Mouse (Mus musculus): ENCODE data around the gene BC107364. TPM values are rescaled to one million over a fixed set of nuclear protein-coding genes. Genes with fewer than 3 reads are reported as not detected.
"Not testable (repeated sequence)": the region's sequence is repeated elsewhere in the genome, so short reads cannot be mapped to it uniquely, and the experiment has no call there.

Gene BC107364
- total RNA-seq, 1 experiment from 2014 or later = not detected

- peak; percentile 64 for ATAC-seq (ENCODE audit: extremely low read depth, insufficient number of reproducible peaks, low FRiP score, poor library complexity, severe bottlenecking)
These were observed 34.9 kb upstream of the BC107364 start for GRCm38 (mm10) chr3:96486828-96487559.

GRCm38 (mm10) chr3:96486064-96486827 is 34.1 kb upstream of the BC107364 start:
- peak; percentile 34 for ATAC-seq (ENCODE audit: extremely low read depth, insufficient number of reproducible peaks, low FRiP score, poor library complexity, severe bottlenecking)

DNA sequence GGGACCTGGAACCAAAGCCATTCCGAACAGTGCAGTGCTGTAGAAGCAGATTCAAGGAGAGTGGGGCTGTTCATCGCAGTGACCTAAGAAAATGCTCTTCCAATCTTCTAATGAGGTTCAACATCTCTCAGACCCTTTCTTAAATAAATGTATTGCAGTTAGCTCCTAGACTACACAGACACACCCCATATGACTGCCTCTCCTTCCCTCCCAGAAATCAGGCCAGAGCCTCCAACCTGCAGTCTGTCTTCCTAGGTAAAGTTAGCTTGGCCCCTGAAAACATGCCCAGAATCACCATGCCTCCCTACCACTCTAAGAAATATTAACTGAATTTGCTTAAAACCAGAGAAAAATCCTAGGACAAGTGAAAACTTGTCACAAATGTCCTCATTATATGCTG is 33.3 kb upstream of the BC107364 start:
- ATAC-seq (ENCODE audit: extremely low read depth, insufficient number of reproducible peaks, low FRiP score, poor library complexity, severe bottlenecking) = no peak

GRCm38 (mm10) chr3:96484921-96485320 is 32.8 kb upstream of the BC107364 start:
- ATAC-seq (ENCODE audit: extremely low read depth, insufficient number of reproducible peaks, low FRiP score, poor library complexity, severe bottlenecking) = no peak

GRCm38 (mm10) chr3:96483946-96484345 is 31.8 kb upstream of the BC107364 start:
- no peak for ATAC-seq (ENCODE audit: extremely low read depth, insufficient number of reproducible peaks, low FRiP score, poor library complexity, severe bottlenecking)

GRCm38 (mm10) chr3:96483044-96483443 is 30.9 kb upstream of the BC107364 start:
- ATAC-seq (ENCODE audit: extremely low read depth, insufficient number of reproducible peaks, low FRiP score, poor library complexity, severe bottlenecking) = not testable (repeated sequence)

GRCm38 (mm10) chr3:96482451-96482850 is 30.3 kb upstream of the BC107364 start:
- no peak for ATAC-seq (ENCODE audit: extremely low read depth, insufficient number of reproducible peaks, low FRiP score, poor library complexity, severe bottlenecking)

DNA sequence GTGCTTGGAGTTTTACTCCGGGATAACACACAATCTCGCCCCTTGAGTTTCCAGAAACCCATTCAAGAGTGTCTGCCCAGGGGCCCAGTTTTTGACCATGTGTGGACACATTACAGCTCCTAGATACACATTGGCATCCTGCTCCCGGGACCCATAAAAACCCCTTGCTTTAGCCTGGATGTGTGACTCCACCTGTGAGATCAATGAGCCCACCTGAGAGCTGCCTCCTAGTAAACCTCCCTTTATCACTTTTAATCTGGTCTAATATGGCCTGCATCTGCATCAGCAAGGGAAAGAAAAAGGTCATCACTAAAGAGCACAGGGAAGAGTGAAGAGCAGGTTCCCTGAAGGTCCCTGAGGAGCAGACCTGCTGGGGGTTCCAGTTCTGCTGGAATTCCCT is 29.8 kb upstream of the BC107364 start:
- ATAC-seq (ENCODE audit: extremely low read depth, insufficient number of reproducible peaks, low FRiP score, poor library complexity, severe bottlenecking) = no peak

- no peak for ATAC-seq (ENCODE audit: extremely low read depth, insufficient number of reproducible peaks, low FRiP score, poor library complexity, severe bottlenecking)
These were observed 28.7 kb upstream of the BC107364 start for GRCm38 (mm10) chr3:96480684-96481270.

DNA sequence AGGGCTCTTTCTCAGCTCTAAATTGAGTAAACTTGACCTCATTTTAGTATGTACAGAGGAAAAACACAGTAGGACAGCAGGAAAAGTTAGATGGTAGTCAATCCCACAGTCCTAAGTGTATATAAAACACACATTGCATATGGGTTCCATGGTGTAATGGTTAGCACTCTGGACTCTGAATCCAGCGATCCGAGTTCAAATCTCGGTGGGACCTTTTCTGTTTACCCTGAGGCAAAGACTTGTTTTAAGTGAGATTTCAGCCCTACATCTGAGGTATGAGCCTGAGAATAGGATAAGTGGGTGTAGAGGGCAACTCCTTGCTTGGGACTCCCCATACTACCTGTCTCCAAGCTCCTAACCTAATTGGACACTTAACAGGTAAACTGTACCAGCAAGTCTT is 27.1 kb upstream of the BC107364 start:
- ATAC-seq (ENCODE audit: extremely low read depth, insufficient number of reproducible peaks, low FRiP score, poor library complexity, severe bottlenecking) = no peak

DNA sequence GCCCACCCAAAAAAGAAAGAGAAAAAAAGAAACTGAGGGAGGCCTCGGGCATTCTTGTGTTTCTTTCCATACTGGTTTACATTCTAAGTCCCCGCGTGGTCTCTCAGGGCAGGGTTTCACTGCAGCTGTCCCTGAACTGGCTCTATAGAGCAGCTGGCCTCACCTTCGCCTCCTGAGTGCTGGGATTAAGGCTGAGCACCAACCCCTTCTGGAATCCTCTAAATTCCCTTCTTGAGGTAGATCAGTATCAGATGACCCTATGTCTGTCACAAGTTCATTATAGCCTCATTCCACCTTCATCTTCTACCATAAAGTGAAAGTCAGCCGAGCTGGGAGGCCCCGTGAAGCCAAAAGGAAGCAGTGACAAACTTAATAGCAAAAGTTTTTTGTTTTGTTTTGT is 25.5 kb upstream of the BC107364 start:
- no peak for ATAC-seq (ENCODE audit: extremely low read depth, insufficient number of reproducible peaks, low FRiP score, poor library complexity, severe bottlenecking)

- no peak for ATAC-seq (ENCODE audit: extremely low read depth, insufficient number of reproducible peaks, low FRiP score, poor library complexity, severe bottlenecking)
These were observed 25.0 kb upstream of the BC107364 start for GRCm38 (mm10) chr3:96477084-96477483.

- ATAC-seq (ENCODE audit: extremely low read depth, insufficient number of reproducible peaks, low FRiP score, poor library complexity, severe bottlenecking) = no peak
These were observed 23.0 kb upstream of the BC107364 start for GRCm38 (mm10) chr3:96474909-96475655.

- ATAC-seq (ENCODE audit: extremely low read depth, insufficient number of reproducible peaks, low FRiP score, poor library complexity, severe bottlenecking) = not testable (repeated sequence)
These were observed 21.4 kb upstream of the BC107364 start for GRCm38 (mm10) chr3:96473556-96473955.

DNA sequence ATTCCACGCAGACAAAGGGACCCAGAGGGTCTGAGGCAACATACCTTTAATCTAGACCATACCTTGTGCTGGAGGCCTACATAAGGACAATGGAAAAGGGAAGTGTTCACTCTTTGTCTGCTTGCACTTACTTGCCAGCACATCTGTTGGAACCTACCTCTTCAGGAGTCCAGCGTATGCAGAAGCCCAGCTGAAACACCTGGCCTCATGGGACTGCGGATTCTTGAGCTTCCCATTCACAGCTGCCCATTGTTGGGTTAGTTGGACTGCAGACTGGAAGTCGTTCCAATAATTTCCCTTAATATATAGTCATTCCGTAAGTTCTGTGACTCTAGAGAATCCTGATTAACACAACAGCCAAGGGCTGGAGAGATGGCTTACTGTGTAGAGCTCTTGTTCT is 20.0 kb upstream of the BC107364 start:
- ATAC-seq (ENCODE audit: extremely low read depth, insufficient number of reproducible peaks, low FRiP score, poor library complexity, severe bottlenecking) = no peak

- no peak for ATAC-seq (ENCODE audit: extremely low read depth, insufficient number of reproducible peaks, low FRiP score, poor library complexity, severe bottlenecking)
These were observed 17.5 kb upstream of the BC107364 start for GRCm38 (mm10) chr3:96469626-96470025.

- ATAC-seq (ENCODE audit: extremely low read depth, insufficient number of reproducible peaks, low FRiP score, poor library complexity, severe bottlenecking) = not testable (repeated sequence)
These were observed 16.2 kb upstream of the BC107364 start for GRCm38 (mm10) chr3:96468335-96468734.

DNA sequence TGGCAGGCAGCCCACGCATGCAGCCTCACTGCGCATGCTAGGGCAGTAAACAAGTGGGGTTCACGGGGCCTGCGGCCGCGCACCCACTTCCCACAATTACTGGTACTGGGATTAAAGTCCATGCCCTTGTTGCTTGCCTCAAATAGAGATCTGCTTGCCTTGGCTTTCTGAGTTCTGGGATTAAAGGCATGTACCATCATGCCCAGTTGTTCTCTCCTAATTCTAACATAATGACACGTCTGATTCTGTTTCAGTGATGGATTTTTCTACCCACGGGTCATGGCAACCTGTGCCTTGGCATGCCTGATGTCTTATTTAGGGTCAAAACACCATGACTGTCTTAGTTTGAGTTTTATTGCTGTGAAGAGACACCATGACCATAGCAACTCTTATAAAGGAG is 15.5 kb upstream of the BC107364 start:
- ATAC-seq (ENCODE audit: extremely low read depth, insufficient number of reproducible peaks, low FRiP score, poor library complexity, severe bottlenecking) = no peak

- no peak for ATAC-seq (ENCODE audit: extremely low read depth, insufficient number of reproducible peaks, low FRiP score, poor library complexity, severe bottlenecking)
These were observed 11.8 kb upstream of the BC107364 start for GRCm38 (mm10) chr3:96463891-96464290.
